Mouse (Mus musculus) heart, adult 2 months (tissue): Measurements from ENCODE around the gene P2ry14.

Source experiments
- CTCF ChIP-seq: fragments of 200-600 bp; IDR thresholded peaks from 2 replicates; pipeline ENCODE4 v1.8.1; 2022; ENCODE audit warnings: antibody characterized with exemption, mild to moderate bottlenecking, moderate library complexity
- EP300 ChIP-seq: fragments of 200-500 bp; IDR thresholded peaks from 2 replicates; pipeline ENCODE4 v1.6.1; 2011; ENCODE audit warnings: low read depth, low read length, control low read depth; ENCODE audit not compliant: insufficient read depth
- POLR2A ChIP-seq: fragments of 200-500 bp; IDR thresholded peaks from 2 replicates; pipeline ENCODE4 v1.6.1; 2011; ENCODE audit warnings: mild to moderate bottlenecking, low read depth, low read length, control low read depth; ENCODE audit not compliant: insufficient read depth

DNA sequence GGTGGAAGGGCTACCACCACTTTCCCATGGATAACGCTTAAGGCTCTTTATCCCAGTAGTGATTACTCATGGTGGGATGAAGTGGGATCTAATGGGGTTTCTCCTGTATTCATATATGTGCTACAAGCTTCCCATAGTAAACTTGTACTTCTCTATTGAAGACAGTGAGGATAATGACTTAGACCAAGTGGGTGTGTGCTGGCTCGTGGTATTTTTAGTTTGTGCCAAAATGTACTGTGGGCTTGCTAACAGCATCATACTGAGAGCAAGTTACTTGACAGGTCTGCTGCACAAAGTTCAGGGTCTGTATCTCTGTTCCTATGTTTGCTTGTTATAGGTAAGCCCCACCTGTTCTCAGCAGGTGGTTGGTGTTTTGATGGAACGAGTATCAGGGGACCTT is 87.5 kb downstream of the P2ry14 start:
- no peak for TF ChIP-seq CTCF
- no peak for TF ChIP-seq POLR2A
- TF ChIP-seq EP300, result no peak
